ENCODE assay signal across 8 mouse cellular contexts in genomic region chr7:99467916-99468282, GRCm38 (mm10). TPM values are rescaled to one million over a fixed set of nuclear protein-coding genes. Genes with fewer than 3 reads are reported as not detected.
DNase-seq lines count a peak whose midpoint lies in the region; ATAC-seq and TF ChIP-seq lines count a peak whose summit lies in the region.

No protein-coding gene starts in this region.

- no peak for TF ChIP-seq CTCF in lung, postnatal 0 days (IDR thresholded peaks at IDR 0.05)

- peak overlapping the region; percentile 52 for H3K4me3 ChIP-seq in heart, embryonic 11.5 days (ENCODE audit: low read depth, low read length)
- peak overlapping the region; percentile 51 for H3K4me3 ChIP-seq in kidney, embryonic 16.5 days (ENCODE audit: low read length)
- H3K4me3 ChIP-seq in lung, postnatal 0 days (ENCODE audit: low read depth, low read length): peak overlapping the region; percentile 44
- H3K4me3 ChIP-seq in stomach, embryonic 16.5 days (replicated peaks; ENCODE audit: low read length): peak overlapping the region; percentile 58

- 0 out of 2 replicates have a peak, but pooled peaks have one; percentile 28 for ATAC-seq in heart, embryonic 11.5 days (replicated peaks; ENCODE audit: insufficient number of reproducible peaks, low FRiP score, low TSS enrichment)
- no peak; the same call in 1 of the 2 replicates for ATAC-seq in kidney, embryonic 16.5 days (ENCODE audit: low FRiP score, low TSS enrichment)
- peak; percentile 39 for ATAC-seq in lung, postnatal 0 days
- peak; percentile 8 for ATAC-seq in stomach, embryonic 16.5 days (ENCODE audit: insufficient read depth, low FRiP score)

- peak overlapping the region; percentile 77 for H3K9ac ChIP-seq in heart, embryonic 11.5 days (ENCODE audit: low read depth, low read length)
- H3K9ac ChIP-seq in kidney, embryonic 16.5 days (replicated peaks; ENCODE audit: low read length): peak overlapping the region; percentile 75
- H3K9ac ChIP-seq in lung, postnatal 0 days (replicated peaks; ENCODE audit: low read depth): peak overlapping the region; percentile 54
- peak overlapping the region; percentile 92 for H3K9ac ChIP-seq in stomach, embryonic 16.5 days (ENCODE audit: low read length)

- no peaks in the 10 kb centered on the region for H3K27me3 ChIP-seq in heart, embryonic 11.5 days (ENCODE audit: control insufficient read depth, insufficient read depth, low read length)
- no peaks in the 10 kb centered on the region for H3K27me3 ChIP-seq in kidney, embryonic 16.5 days (ENCODE audit: insufficient read depth, low read length)
- H3K27me3 ChIP-seq in lung, postnatal 0 days (replicated peaks; ENCODE audit: insufficient read depth, low read length): no peaks in the 10 kb centered on the region
- H3K27me3 ChIP-seq in stomach, embryonic 16.5 days (ENCODE audit: control insufficient read depth, insufficient read depth, low read length): no peaks in the 10 kb centered on the region

- peak overlapping the region; percentile 80 for H3K4me2 ChIP-seq in heart, embryonic 11.5 days
- H3K4me2 ChIP-seq in kidney, embryonic 16.5 days (replicated peaks; ENCODE audit: low read depth, low read length): peak overlapping the region; percentile 64
- peak overlapping the region; percentile 83 for H3K4me2 ChIP-seq in lung, postnatal 0 days (replicated peaks; ENCODE audit: low read depth, low read length)
- H3K4me2 ChIP-seq in stomach, embryonic 16.5 days (ENCODE audit: low read depth, low read length): peak overlapping the region; percentile 80

- no peaks in the 10 kb centered on the region for H3K9me3 ChIP-seq in heart, embryonic 11.5 days (replicated peaks; ENCODE audit: control insufficient read depth, low read length)
- peaks cover 4% of the 10 kb centered on the region; the same call in 1 of the 2 replicates for H3K9me3 ChIP-seq in kidney, embryonic 16.5 days (ENCODE audit: low read length)
- H3K9me3 ChIP-seq in lung, postnatal 0 days (ENCODE audit: low read length): no peaks in the 10 kb centered on the region
- no peaks in the 10 kb centered on the region; the same call in 1 of the 2 replicates for H3K9me3 ChIP-seq in stomach, embryonic 16.5 days (replicated peaks; ENCODE audit: control insufficient read depth, low read length)

- peak; percentile 60 for DNase-seq in layer of hippocampus, adult 9-11 months
- no peak for DNase-seq in layer of hippocampus, adult 9-10 months (ENCODE audit: low spot score)
- DNase-seq in cerebellum, adult 8-10 months: peak; percentile 72
- peak; percentile 75 for DNase-seq in lung, postnatal 0 days (ENCODE audit: low spot score)
- DNase-seq in gastrocnemius, postnatal 25 days: no peak

- 18% methylated on average over 11 of the region's 11 CpGs for WGBS in heart, embryonic 11.5 days (ENCODE audit: insufficient replicate concordance)
- 16% methylated on average over 11 of the region's 11 CpGs for WGBS in kidney, embryonic 16.5 days
- 15% methylated on average over 11 of the region's 11 CpGs for WGBS in lung, postnatal 0 days
- WGBS in stomach, embryonic 16.5 days: 20% methylated on average over 11 of the region's 11 CpGs

- H3K36me3 ChIP-seq in heart, embryonic 11.5 days (ENCODE audit: control insufficient read depth, insufficient read depth, low read length): peaks cover 2% of the 10 kb centered on the region; the same call in 1 of the 2 replicates
- peaks cover 12% of the 10 kb centered on the region for H3K36me3 ChIP-seq in kidney, embryonic 16.5 days (ENCODE audit: insufficient read depth, low read length)
- H3K36me3 ChIP-seq in lung, postnatal 0 days (ENCODE audit: insufficient read depth, low read length): no peaks in the 10 kb centered on the region
- H3K36me3 ChIP-seq in stomach, embryonic 16.5 days (ENCODE audit: control insufficient read depth, insufficient read depth, low read length): no peaks in the 10 kb centered on the region; the same call in 1 of the 2 replicates

- peak; percentile 83 for TF ChIP-seq EP300 in lung, postnatal 0 days (IDR thresholded peaks at IDR 0.05)

- H3K4me1 ChIP-seq in heart, embryonic 11.5 days (ENCODE audit: control insufficient read depth, insufficient read depth, low read length): peaks cover 33% of the 10 kb centered on the region
- peaks cover 26% of the 10 kb centered on the region for H3K4me1 ChIP-seq in kidney, embryonic 16.5 days (ENCODE audit: insufficient read depth, low read length)
- peaks cover 15% of the 10 kb centered on the region; the same call in 1 of the 2 replicates for H3K4me1 ChIP-seq in lung, postnatal 0 days (ENCODE audit: insufficient read depth, low read depth, low read length)
- peaks cover 18% of the 10 kb centered on the region for H3K4me1 ChIP-seq in stomach, embryonic 16.5 days (ENCODE audit: control insufficient read depth, insufficient read depth, low read length)

- peak overlapping the region; percentile 93 for H3K27ac ChIP-seq in heart, embryonic 11.5 days (ENCODE audit: low read depth, low read length)
- peak overlapping the region; percentile 88 for H3K27ac ChIP-seq in kidney, embryonic 16.5 days (ENCODE audit: low read length)
- peak overlapping the region; percentile 95 for H3K27ac ChIP-seq in lung, postnatal 0 days (ENCODE audit: low read length)
- H3K27ac ChIP-seq in stomach, embryonic 16.5 days (ENCODE audit: low read length): peak overlapping the region; percentile 90

RNA-seq across cellular contexts. Expression of gene Klhl35, which starts 2.1 kb away (rescaled TPM):
- polyA plus RNA-seq in heart, embryonic 11.5 days (2014; fragmentation: Nextera tagmentation; extraction: Ambion mirVana): 0.77 and 1.0 TPM in 2 replicates
- 0.66 and 0.75 TPM in 2 replicates for polyA plus RNA-seq in kidney, embryonic 16.5 days (2015; fragmentation: Nextera tagmentation; extraction: Ambion mirVana)
- polyA plus RNA-seq in lung, postnatal 0 days (2015; fragmentation: Nextera tagmentation; extraction: Ambion mirVana): 1.2 and 1.8 TPM in 2 replicates
- polyA plus RNA-seq in stomach, embryonic 16.5 days (2015; fragmentation: Nextera tagmentation; extraction: Ambion mirVana): 0.14 and 0.34 TPM in 2 replicates
- not detected for total RNA-seq in gastrocnemius, postnatal 25 days (2021)

RNA-seq across cellular contexts. Expression of gene Rps3, which starts 15.6 kb away (rescaled TPM):
- 591 and 608 TPM in 2 replicates for polyA plus RNA-seq in heart, embryonic 11.5 days (2014; fragmentation: Nextera tagmentation; extraction: Ambion mirVana)
- polyA plus RNA-seq in kidney, embryonic 16.5 days (2015; fragmentation: Nextera tagmentation; extraction: Ambion mirVana): 746 and 752 TPM in 2 replicates
- 594 and 625 TPM in 2 replicates for polyA plus RNA-seq in lung, postnatal 0 days (2015; fragmentation: Nextera tagmentation; extraction: Ambion mirVana)
- 699 and 743 TPM in 2 replicates for polyA plus RNA-seq in stomach, embryonic 16.5 days (2015; fragmentation: Nextera tagmentation; extraction: Ambion mirVana)
- 100 to 1,000 TPM; 239 to 240 TPM for total RNA-seq in gastrocnemius, postnatal 25 days (2021)

Comparison
In these comparisons a context has a peak if more than half of its experiments do, and no peak if none do; other contexts are left out.
1. DNase-seq: peak in layer of hippocampus, adult 9-11 months (single experiment), cerebellum, adult 8-10 months (single experiment) and lung, postnatal 0 days (single experiment); none in layer of hippocampus, adult 9-10 months (single experiment) and gastrocnemius, postnatal 25 days (single experiment).
2. Peak in every context shown above with its lines, with median percentiles within 50 percentile points of each other: H3K27ac ChIP-seq, H3K4me2 ChIP-seq, H3K4me3 ChIP-seq and H3K9ac ChIP-seq.